Mouse (Mus musculus) kidney, postnatal 4 days (tissue): ENCODE results near the gene Stpg2.
"Not testable (repeated sequence)": the region's sequence is repeated elsewhere in the genome, so short reads cannot be mapped to it uniquely, and the experiment has no call there.

Source experiments
- DNase-seq, 2 experiments: peaks; one replicate each; pipeline ENCODE4 v3.0.0; 2021; ENCODE audit warnings: mixed read lengths in 2 of 2

Gene Stpg2

GRCm38 (mm10) chr3:139205444-139205998 lies at the start of gene Stpg2:
Gene Stpg2, plus strand, starts transcription at chr3:139205694.
- peak; percentile 94 to 96 for DNase-seq

- no peak for DNase-seq
Observed at GRCm38 (mm10) chr3:139162146-139162545, 43.3 kb upstream of the Stpg2 start.

- no peak for DNase-seq
Observed at GRCm38 (mm10) chr3:139162658-139163057, 42.8 kb upstream of the Stpg2 start.

GRCm38 (mm10) chr3:139168510-139169269 lies 36.8 kb upstream of the Stpg2 start:
- no peak for DNase-seq

GRCm38 (mm10) chr3:139169740-139170139 lies 35.8 kb upstream of the Stpg2 start:
- DNase-seq: no peak

GRCm38 (mm10) chr3:139176936-139177335 lies 28.6 kb upstream of the Stpg2 start:
- no peak for DNase-seq

GRCm38 (mm10) chr3:139191541-139191940 lies 14.0 kb upstream of the Stpg2 start:
- no peak for DNase-seq

- DNase-seq: no peak
Observed at GRCm38 (mm10) chr3:139193917-139194316, 11.6 kb upstream of the Stpg2 start.

- DNase-seq: no peak
Observed at GRCm38 (mm10) chr3:139198412-139198811, 7.1 kb upstream of the Stpg2 start.

- no peak for DNase-seq
Observed at GRCm38 (mm10) chr3:139200324-139200723, 5.2 kb upstream of the Stpg2 start.

- DNase-seq: no peak
Observed at GRCm38 (mm10) chr3:139216945-139217344, 11.5 kb downstream of the Stpg2 start.

GRCm38 (mm10) chr3:139225123-139225522 lies 19.6 kb downstream of the Stpg2 start:
- no peak for DNase-seq

GRCm38 (mm10) chr3:139226811-139227210 lies 21.3 kb downstream of the Stpg2 start:
- DNase-seq: no peak

- no peak for DNase-seq
Observed at GRCm38 (mm10) chr3:139245219-139245618, 39.7 kb downstream of the Stpg2 start.

GRCm38 (mm10) chr3:139246508-139246907 lies 41.0 kb downstream of the Stpg2 start:
- DNase-seq: no peak

GRCm38 (mm10) chr3:139262359-139262758 lies 56.9 kb downstream of the Stpg2 start:
- DNase-seq: not testable (repeated sequence)

GRCm38 (mm10) chr3:139297909-139298308 lies 92.4 kb downstream of the Stpg2 start:
- DNase-seq: no peak

- DNase-seq: peak; percentile 2 to 9
Observed at GRCm38 (mm10) chr3:139308078-139308809, 102.8 kb downstream of the Stpg2 start.

- no peak for DNase-seq
Observed at GRCm38 (mm10) chr3:139311721-139312120, 106.2 kb downstream of the Stpg2 start.

- no peak for DNase-seq
Observed at GRCm38 (mm10) chr3:139380494-139380893, 175.0 kb downstream of the Stpg2 start.

- peak; percentile 52 to 68 for DNase-seq
Observed at GRCm38 (mm10) chr3:139397077-139397865, 191.8 kb downstream of the Stpg2 start.

GRCm38 (mm10) chr3:139404673-139405072 lies 199.2 kb downstream of the Stpg2 start:
- DNase-seq: no peak

- DNase-seq: no peak
Observed at GRCm38 (mm10) chr3:139419142-139419541, 213.6 kb downstream of the Stpg2 start.
